Mouse (Mus musculus) megakaryocyte-erythroid progenitor cell, adult 5 weeks (primary cell): Measurements from ENCODE around the gene Ntmt1. TPM values are rescaled to one million over a fixed set of nuclear protein-coding genes. Genes with fewer than 3 reads are reported as not detected.

Experiments used
- polyA plus RNA-seq: library from polyadenylated mRNA; stranded (reverse); fragments of >175 nt; gene quantifications from 2 replicates; pipeline ENCODE4 v1.2.3, GENCODE M21; 2012

Ntmt1 gene
- polyA plus RNA-seq: 42.2 and 43.2 TPM in 2 replicates

DNA sequence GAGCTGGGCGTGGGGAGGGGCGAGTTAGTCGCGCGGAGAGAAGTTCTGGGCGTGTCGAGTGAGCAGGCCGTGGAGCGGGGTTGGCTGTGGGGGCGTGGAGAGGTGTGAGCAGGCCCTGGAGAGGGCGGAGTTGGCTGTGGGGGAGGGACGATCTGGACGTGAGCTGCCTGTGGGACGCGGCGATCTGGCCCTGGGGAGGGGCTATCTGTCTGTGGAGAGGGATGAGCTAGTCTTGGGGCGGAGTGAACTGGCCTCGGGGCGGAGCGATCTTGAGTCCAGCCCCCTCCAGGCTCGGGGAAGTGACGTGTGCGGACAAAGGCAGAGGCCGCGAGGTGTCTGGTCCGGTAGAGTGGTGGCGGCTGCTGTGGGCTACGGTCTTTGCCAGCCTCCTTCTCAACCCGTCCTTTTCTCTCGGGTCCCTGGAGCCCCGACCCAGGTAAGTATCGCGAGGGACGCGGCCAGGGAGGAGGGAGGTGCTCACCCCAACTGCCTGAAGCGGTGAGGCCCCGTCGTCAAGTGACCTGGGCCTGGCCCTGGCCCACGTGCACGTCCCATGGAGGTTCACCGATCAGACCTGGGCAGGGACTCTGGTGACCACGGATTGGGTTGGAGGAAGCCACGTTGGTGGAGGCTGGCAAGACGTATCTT is at the start of gene Ntmt1:
Ntmt1 (plus strand) TSS at position 179 of the 648 bp plus-strand sequence.

DNA sequence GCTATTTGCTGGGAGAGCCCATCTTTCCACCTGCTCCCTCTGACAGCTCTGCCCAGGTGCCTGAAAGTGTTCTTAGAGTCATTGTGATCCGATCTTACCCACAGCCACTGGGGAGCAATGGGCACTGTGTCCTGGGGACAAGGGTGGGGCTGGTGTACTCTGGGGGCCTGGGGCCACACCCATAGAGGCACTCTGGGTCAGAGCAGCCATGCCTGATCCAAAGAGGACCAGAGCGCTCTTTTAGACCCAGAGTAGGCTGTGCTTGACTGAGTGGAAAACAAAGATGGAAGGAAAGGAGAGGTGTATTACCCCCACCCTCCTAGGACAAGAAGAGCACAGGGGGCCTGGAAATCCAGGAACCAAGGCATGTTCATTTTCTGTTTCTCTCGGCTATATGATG is 4.0 kb upstream of the Ntmt1 start, which contains the start of gene 1700001O22Rik:
1700001O22Rik (minus strand) TSS at position 58 of the 400 bp plus-strand sequence.

DNA sequence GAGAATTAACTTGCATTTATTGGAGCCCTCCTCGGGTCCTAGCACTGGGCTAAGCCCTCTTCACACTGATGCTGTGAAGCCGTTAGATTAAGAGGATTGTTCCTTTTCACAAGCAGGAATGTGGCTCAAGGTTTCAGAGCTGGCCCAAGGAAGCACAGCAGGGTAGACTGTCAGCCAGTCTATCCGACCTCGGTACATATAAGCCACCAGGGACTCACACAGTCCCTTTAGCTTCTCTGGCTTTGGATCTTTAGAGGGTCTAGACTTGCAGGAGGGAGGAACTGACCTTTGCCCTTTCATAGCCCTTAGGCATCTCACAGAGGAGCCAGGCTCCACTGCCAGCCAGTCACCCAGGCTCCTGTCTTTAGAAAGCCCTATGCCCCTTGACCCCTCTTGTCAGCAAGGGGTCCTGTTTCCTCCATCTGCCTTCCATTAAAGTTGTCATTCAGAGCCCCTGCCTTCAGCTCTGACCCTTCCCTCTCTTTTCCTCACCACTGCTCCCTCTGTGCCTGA is 22.7 kb downstream of the Ntmt1 start, which contains the start of gene Asb6:
Asb6 (minus strand) TSS at position 51 of the 513 bp plus-strand sequence.

DNA sequence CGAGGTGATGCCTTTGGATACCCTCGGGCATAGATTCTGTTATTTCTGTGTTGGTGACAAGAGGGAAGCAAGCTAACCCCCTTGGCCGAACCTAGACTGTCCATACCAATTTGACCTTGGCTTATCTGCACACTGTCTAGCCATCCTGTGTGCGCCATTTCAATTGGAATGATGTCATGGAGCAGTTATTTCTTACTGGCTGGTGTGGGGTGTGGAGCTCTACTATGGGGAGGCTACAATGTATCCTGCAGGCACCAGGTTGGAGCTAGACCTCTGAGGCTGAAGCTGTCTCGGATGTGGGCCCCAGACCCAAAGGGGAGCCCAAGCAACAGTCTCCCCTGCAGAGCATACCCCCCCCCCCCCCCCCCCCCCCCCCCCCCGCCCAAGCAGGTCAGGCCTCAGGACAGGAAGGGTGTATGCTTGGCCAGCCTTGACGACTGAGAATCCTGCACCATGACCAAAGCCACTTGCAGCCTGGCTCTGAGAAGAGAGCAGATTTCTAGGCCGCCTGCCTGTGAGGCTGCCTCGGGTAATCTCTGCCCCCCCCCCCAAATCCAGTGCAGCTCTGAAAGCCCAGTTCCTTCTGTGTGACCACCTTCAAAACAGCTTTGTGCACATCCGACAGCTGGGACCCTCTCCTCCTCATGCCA is 26.9 kb downstream of the Ntmt1 start, which contains the start of gene Prrx2:
Prrx2 (plus strand) TSS at position 600 of the 650 bp plus-strand sequence.

Other genes starting within 250 kb of the Ntmt1 start
- not detected in 2 replicates for gene Cstad, start 212.8 kb upstream of the Ntmt1 start, polyA plus RNA-seq
- 0.63 and 1.6 TPM in 2 replicates for gene 1700001O22Rik, start 4.2 kb upstream of the Ntmt1 start, polyA plus RNA-seq
- 56.8 and 68.9 TPM in 2 replicates for gene Asb6, start 22.5 kb downstream of the Ntmt1 start, polyA plus RNA-seq
- 0.14 TPM in 1 of 2 replicates, not detected in the other for gene Prrx2, start 27.1 kb downstream of the Ntmt1 start, polyA plus RNA-seq
- gene Ptges, start 122.0 kb downstream of the Ntmt1 start, polyA plus RNA-seq: 0.11 and 0.81 TPM in 2 replicates
- 20.9 and 22.7 TPM in 2 replicates for gene Tor1b, start 145.1 kb downstream of the Ntmt1 start, polyA plus RNA-seq
- gene Tor1a, start 160.1 kb downstream of the Ntmt1 start, polyA plus RNA-seq: 122 and 199 TPM in 2 replicates
- 17.9 and 30.6 TPM in 2 replicates for gene BC005624, start 174.4 kb downstream of the Ntmt1 start, polyA plus RNA-seq
- 7.8 and 8.2 TPM in 2 replicates for gene Usp20, start 174.5 kb downstream of the Ntmt1 start, polyA plus RNA-seq